Mouse (Mus musculus) CD4-positive, CD25-positive, alpha-beta regulatory T cell, adult 9 weeks (primary cell): ENCODE data around the gene Lysmd3. TPM values are rescaled to one million over a fixed set of nuclear protein-coding genes. Genes with fewer than 3 reads are reported as not detected.

ENCODE experiments used
- polyA plus RNA-seq: library from polyadenylated mRNA; unstranded; fragments of 100-300 nt; shearing (Covaris generic); gene quantifications from one replicate; pipeline ENCODE4 v1.2.1, GENCODE M21; 2017

Gene Lysmd3
- 21.8 TPM for polyA plus RNA-seq

DNA sequence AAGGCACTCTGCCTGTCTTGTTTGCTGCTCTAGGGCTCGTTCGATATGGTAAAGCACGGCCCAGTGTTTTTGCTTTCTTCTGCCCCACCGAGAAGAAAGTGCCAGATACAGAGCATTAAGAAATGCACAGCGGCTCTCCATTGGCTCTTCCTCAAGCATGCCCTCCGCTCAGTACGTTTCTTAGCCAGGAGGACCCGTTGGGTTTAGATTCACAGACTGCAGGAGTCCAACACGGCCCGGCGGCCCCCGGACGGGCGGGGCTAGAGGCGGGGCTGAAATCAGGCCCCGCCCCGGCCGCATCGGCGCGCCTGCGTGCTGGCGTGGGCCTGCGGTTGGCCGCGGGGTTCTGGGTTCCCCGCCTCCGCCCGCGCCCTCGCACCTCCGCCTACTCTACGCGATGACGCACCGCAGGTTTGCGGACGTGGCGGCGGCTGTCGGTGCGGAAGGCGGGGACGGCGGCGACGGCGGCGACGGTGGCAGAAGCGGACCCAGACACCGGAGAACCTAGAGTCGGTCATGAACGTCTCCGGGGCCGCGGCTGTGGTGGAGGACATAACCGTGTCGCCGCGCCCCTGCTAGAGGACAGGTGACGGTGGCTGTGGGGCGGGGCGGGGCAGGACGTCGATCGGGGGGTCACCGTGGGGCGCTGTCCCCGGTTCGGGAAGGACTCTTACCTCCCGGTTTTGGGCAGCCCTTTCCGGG, at the start of gene Lysmd3:
TSS of gene Lysmd3 (plus strand) at position 313 of the 702 bp plus-strand sequence.

DNA sequence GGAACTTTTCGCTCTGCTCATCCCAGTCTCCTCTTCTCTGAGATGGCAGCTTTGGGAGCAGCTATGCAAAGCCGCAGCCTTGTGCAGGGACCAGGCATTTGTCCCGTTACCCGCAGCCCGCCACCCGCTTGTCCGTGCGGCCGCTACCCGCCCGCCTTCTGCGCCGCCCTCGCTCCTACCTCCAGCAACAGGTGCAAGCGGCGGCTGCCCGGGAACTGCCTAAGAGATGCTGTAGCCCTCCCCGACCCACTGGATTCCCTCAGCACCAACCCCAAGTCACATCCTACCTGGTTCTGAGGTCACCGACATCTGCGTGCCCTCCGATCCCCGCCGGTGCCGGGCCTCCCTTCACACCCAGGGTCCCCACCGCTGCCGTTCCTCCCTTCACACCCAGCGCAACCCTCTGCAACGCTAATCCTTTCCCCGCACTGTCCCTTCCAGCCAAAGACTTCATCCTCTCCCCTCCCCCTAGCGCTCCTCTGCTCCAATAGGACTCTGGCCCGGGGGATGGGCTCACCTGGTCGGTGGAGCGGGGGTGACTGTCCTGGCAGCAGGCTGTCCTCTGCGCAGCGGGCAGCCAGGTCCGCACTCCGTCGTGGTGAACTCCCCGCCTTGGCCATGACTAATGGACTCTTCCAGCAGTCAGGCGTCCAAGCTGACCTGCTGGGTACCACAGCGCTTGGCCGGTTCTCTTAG, 24.6 kb upstream of the Lysmd3 start, which contains the start of gene Adgrv1:
TSS of gene Adgrv1 (minus strand) at position 435 of the 696 bp plus-strand sequence.

GRCm38 (mm10) chr13:81710775-81711545, 53.5 kb downstream of the Lysmd3 start, which contains the start of the genes Polr3g and Mblac2:
Polr3g (minus strand) TSS chr13:81711013.
Mblac2 (plus strand) TSS chr13:81711341.

Other genes starting within 250 kb of the Lysmd3 start
- 0.60 TPM for gene Adgrv1, start 24.5 kb upstream of the Lysmd3 start, polyA plus RNA-seq
- 13.5 TPM for gene Polr3g, start 53.4 kb downstream of the Lysmd3 start, polyA plus RNA-seq
- 19.2 TPM for gene Mblac2, start 53.7 kb downstream of the Lysmd3 start, polyA plus RNA-seq
- gene Cetn3, start 125.4 kb downstream of the Lysmd3 start, polyA plus RNA-seq: 210 TPM